Mouse (Mus musculus): ENCODE measurements around the gene Cfap65.

DNA sequence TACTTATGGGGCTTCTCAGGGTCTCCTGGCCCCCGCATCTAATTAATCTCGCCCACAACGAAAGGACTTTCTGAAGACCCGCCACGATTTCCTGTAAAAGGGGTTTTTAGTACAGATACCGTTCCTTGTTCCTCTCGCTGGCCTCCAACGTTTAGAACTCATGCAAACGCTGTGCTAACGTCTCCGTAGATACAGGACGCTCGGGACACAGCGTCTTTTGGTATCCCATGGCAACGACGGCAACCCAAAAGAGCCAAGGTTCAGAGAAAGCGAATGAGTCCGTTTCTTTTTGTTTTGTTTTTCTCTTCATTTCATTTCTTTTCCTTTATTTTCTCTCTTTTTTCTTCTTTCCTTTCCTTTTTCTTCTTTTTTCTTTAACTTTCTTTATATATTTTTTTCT is at the start of gene Cfap65:
- TF ChIP-seq CTCF (IDR thresholded peaks at IDR 0.05; ENCODE audit: low read depth) (no peak), EP300 (IDR thresholded peaks at IDR 0.05; ENCODE audit: low read depth) (no peak)

Measured in liver, embryonic 14.5 days (tissue).